Mouse (Mus musculus): Measurements from ENCODE around the gene Rbp4. TPM values are rescaled to one million over a fixed set of nuclear protein-coding genes. Genes with fewer than 3 reads are reported as not detected.
A peak's percentile ranks its signal among the peaks of the same experiment; 100 is the strongest.

Rbp4 gene
- polyA plus RNA-seq, 1 experiment from 2014 or later = 1.1 TPM

DNA sequence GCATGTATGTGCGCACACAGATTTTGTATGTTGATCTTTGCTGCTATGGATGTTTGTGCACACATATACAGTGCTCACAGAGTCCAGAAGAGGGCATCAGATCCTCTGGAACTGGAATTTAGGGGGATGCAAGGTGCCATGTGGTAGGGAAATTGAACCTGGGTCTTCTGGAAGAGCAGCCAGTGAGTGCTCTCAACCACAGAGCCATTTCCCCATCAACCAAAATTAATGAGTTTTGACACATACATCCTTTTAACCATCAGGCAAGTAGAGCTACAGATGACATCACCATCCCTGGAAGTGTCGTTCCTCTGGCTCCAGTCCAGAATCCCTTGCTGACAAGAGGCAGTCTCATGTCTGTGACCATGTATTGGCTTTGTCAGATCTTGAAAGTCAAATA, 48.8 kb downstream of the Rbp4 start:
- Histone ChIP-seq H3K9ac (replicated peaks; ENCODE audit: low read depth, low read length) (no peak overlapping the region), H3K27me3 (replicated peaks; ENCODE audit: control insufficient read depth, insufficient read depth, low read length) (no peaks in the 10 kb centered on the region), H3K27ac (ENCODE audit: low read length) (no peak overlapping the region), H3K36me3 (ENCODE audit: control insufficient read depth, insufficient read depth) (no peaks in the 10 kb centered on the region), H3K4me2 (ENCODE audit: low read length) (no peak overlapping the region), H3K9me3 (ENCODE audit: control insufficient read depth, low read length) (no peaks in the 10 kb centered on the region), H3K4me1 (replicated peaks; ENCODE audit: control insufficient read depth, insufficient read depth, low read length) (no peaks in the 10 kb centered on the region), H3K4me3 (replicated peaks; ENCODE audit: low read length) (no peak overlapping the region)
- ATAC-seq = peak; percentile 47; the same call in 1 of the 2 replicates
- WGBS = 58% methylated on average over 2 of the region's 2 CpGs

DNA sequence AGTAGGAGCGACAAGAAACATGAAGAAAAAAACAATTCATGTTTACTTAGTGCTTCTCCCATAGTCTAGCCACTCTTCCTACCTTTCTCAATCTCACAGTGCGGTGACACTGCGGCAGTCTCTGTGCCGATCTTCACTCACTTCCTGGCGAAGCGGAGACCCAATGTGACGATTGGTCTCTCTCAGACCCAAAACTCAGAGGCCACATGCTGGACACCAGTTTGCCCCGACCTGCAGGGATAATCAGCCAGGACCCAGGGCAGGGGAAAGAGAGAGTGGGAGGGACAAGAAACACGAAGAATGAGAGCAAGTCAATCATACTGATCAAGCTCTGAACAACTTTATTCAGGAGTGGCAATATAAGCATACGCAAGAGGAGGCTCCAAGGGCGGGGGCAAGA, 50.0 kb downstream of the Rbp4 start:
- no peaks in the 10 kb centered on the region for H3K9me3 ChIP-seq (ENCODE audit: control insufficient read depth, low read length)
- no peak overlapping the region for H3K4me2 ChIP-seq (ENCODE audit: low read length)
- H3K4me3 ChIP-seq (replicated peaks; ENCODE audit: low read length) = no peak overlapping the region
- H3K9ac ChIP-seq (replicated peaks; ENCODE audit: low read depth, low read length) = no peak overlapping the region
- ATAC-seq = no peak
- H3K27me3 ChIP-seq (replicated peaks; ENCODE audit: control insufficient read depth, insufficient read depth, low read length) = no peaks in the 10 kb centered on the region
- WGBS = 86% methylated on average over 11 of the region's 11 CpGs
- no peak overlapping the region for H3K27ac ChIP-seq (ENCODE audit: low read length)
- no peaks in the 10 kb centered on the region for H3K4me1 ChIP-seq (replicated peaks; ENCODE audit: control insufficient read depth, insufficient read depth, low read length)
- 0 out of 2 replicates have a peak, but pooled peaks cover 2% of the 10 kb centered on the region for H3K36me3 ChIP-seq (ENCODE audit: control insufficient read depth, insufficient read depth)

- Histone ChIP-seq H3K9me3 (ENCODE audit: control insufficient read depth, low read length) (no peaks in the 10 kb centered on the region), H3K4me1 (replicated peaks; ENCODE audit: control insufficient read depth, insufficient read depth, low read length) (no peaks in the 10 kb centered on the region), H3K27me3 (replicated peaks; ENCODE audit: control insufficient read depth, insufficient read depth, low read length) (no peaks in the 10 kb centered on the region), H3K27ac (ENCODE audit: low read length) (no peak overlapping the region), H3K4me3 (replicated peaks; ENCODE audit: low read length) (no peak overlapping the region), H3K4me2 (ENCODE audit: low read length) (no peak overlapping the region), H3K9ac (replicated peaks; ENCODE audit: low read depth, low read length) (no peak overlapping the region), H3K36me3 (ENCODE audit: control insufficient read depth, insufficient read depth) (0 out of 2 replicates have a peak, but pooled peaks cover 2% of the 10 kb centered on the region)
- ATAC-seq = no peak
- 96% methylated on average over 5 of the region's 5 CpGs for WGBS
These were observed 51.9 kb downstream of the Rbp4 start for GRCm38 (mm10) chr19:38073226-38073625.

Other genes with a start within 250 kb of the Rbp4 start
- gene Myof, start 81.7 kb downstream of the Rbp4 start, polyA plus RNA-seq (2015; fragmentation: Nextera tagmentation; extraction: Ambion mirVana) = 1.5 and 2.0 TPM in 2 replicates
- 12.2 and 17.8 TPM in 2 replicates for gene Cep55, start 70.3 kb downstream of the Rbp4 start, polyA plus RNA-seq (2015; fragmentation: Nextera tagmentation; extraction: Ambion mirVana)
- 0.17 TPM in 1 of 2 replicates, not detected in the other for gene Ffar4, start 28.2 kb downstream of the Rbp4 start, polyA plus RNA-seq (2015; fragmentation: Nextera tagmentation; extraction: Ambion mirVana)
- gene Pde6c, start 7.5 kb upstream of the Rbp4 start, polyA plus RNA-seq (2015; fragmentation: Nextera tagmentation; extraction: Ambion mirVana) = 0.16 and 0.19 TPM in 2 replicates
- 54.7 and 56.8 TPM in 2 replicates for gene Fra10ac1, start 98.9 kb upstream of the Rbp4 start, polyA plus RNA-seq (2015; fragmentation: Nextera tagmentation; extraction: Ambion mirVana)
- gene Lgi1, start 139.3 kb upstream of the Rbp4 start, polyA plus RNA-seq (2015; fragmentation: Nextera tagmentation; extraction: Ambion mirVana) = 15.5 and 19.1 TPM in 2 replicates